Mouse (Mus musculus): ENCODE measurements at regions not wholly inside any gene's neighbourhood (a gene's known extent, or its start where the extent isn't known, plus 50 kb on each side); places are given as distances from the start of the nearest gene placed in this dataset.

DNA sequence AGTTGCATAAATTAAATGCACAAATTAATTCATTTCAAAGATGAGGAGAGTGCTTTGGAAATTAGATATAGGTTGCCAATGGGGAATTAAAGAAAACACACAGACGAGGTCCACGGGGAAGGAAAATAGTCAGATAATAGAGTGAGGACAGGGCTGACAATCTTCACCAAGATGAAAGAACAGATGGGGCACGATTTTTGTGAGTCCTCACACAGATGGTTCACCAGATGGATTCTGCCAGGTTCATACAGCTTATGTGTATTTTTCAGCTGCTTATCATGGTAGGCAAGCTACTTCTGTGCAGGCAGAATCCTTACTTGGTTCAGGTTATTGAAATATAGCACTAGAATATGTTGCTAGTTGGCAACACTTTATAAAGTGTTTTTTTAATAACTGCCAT lies 1585.4 kb upstream of the Igfbp7 start:
- peak; percentile 65 for DNase-seq (ENCODE audit: low read depth, low spot score)

DNA sequence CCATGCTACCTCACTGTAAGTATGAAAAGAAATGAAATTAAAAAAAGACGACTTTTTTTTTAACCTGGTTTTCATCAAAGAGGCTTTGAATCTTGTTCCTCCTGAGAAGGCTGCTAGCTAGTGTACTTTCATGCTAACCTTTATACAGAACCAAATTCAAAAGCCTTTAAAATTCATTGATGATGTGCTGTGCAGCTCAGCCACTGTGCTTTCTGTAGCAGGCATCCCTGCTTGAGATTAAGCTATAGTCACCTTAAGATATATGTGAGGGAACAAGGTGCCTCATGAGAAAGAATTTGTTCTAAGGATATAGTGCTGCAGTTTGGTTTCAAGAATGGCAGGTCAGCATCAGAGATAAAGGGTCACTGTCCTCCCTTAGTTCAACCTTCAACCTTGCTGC lies 1581.9 kb upstream of the Igfbp7 start:
- no peak for DNase-seq (ENCODE audit: low read depth, low spot score)

DNA sequence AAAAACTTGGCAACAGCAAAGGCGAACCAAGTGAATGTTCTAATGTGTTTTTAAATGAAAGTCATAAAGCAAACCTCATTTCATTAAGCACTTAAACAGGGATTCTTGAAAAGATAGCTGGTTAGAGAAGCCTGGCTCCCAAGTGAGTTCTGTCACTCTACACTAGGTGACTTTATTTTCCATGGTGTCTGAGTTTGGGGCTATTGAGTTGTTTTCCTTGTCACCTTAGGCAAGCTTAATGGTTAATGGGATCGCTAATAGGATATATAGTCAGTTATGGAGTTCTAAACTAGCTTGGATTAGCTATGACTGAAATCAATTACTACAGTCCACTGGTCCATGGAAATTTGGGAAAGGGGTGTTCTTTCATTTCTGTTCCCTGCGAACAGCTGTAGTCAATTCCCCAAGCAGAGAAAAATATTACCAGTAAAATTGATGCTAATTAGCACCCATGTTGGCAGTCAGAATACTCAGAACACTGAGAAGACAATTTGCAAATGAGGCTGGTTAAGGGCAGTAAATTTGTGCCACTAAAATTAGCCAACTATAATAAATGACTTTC lies 1568.7 kb upstream of the Igfbp7 start:
- no peak for DNase-seq (ENCODE audit: low read depth, low spot score)

DNA sequence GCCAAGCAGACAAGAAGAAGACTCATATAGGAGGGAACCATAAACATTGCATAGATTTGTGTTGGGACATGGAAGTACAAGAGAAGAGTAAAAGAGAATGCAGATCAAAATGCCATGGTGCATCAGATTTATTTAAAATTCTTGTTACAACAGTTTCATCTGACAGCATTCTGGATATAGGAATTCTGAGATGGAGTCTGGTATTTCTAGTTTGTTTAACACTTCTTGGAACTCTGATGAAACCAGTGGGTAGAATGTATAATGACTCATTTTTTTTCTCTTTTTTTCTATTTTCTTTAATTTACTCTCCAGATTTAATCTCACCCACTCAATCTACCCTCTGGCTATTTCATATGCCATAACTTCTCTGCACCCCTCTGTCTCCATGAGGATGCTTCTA lies 1537.9 kb upstream of the Igfbp7 start:
- no peak for DNase-seq (ENCODE audit: low read depth, low spot score)

DNA sequence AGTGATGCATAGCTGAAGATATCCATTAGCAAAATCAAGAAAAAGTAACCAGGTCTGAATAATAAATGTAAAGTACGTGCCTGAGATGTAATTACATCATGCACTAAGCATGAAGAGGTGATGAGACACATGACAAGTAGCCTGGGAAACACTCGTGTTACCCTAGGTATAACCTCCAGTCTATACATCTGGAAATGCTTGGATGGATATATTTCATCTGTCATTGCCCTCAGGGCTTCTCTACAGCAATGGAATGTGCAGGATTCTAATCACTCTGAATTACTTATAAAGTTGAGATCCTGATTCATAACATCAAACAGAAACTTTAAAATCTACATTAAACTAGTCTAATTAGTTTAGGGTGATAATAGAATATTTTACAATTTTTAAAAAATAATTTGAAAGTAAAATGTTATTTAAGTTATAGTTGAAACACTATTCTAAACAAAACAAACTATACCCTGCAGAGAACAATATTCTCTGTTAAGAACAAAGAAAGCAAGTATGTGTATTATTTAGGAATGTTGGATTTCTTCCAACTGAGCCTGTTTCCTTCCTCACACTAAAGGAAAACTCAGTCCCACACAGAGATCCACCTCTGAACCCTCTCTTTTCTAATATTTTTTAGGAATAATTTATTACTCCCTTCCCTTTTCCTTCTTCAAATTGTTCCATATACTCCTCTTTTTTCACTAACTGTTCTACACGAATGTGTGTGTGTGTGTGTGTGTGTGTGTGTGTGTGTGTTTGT lies 1514.2 kb upstream of the Igfbp7 start:
- DNase-seq (ENCODE audit: low read depth, low spot score), result no peak

DNA sequence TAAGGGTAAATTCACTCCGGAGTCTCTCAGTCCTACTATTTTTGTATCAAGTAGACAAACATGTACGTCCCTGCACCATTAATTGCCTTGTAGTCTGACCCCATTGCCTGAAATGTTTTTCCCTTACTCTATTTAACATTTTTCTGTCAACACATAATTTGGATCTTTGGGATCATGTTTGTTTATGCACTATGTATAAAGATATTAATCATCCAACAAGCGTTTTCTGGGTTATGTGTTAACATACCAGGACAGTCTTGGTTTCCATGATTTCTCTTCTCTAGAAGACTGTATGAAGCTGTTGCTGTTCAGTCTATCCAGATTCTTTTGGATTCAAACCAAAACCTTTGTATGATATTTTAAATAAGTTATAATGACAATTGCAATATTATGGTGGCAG lies 1492.3 kb upstream of the Igfbp7 start:
- DNase-seq (ENCODE audit: low read depth, low spot score), result no peak

DNA sequence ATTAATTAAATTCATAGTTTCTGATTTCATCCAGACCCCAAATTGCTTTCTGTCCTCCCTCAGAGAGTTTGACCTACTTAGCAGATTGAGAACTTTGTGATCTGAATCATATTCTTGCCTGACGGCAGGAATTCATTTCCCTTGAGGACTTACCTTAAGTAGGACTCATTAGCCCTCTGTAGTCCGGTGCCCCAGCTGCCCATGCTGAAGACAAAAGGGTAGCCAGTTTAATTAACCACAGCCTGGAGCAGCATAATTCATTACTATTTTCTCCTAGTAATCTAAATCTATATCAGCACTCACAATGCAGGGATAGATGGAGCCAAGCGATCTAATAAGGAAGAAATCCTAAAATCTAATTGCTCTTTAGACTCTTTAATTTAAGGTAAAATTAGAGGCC lies 1470.9 kb upstream of the Igfbp7 start:
- DNase-seq (ENCODE audit: low read depth, low spot score), result no peak

DNA sequence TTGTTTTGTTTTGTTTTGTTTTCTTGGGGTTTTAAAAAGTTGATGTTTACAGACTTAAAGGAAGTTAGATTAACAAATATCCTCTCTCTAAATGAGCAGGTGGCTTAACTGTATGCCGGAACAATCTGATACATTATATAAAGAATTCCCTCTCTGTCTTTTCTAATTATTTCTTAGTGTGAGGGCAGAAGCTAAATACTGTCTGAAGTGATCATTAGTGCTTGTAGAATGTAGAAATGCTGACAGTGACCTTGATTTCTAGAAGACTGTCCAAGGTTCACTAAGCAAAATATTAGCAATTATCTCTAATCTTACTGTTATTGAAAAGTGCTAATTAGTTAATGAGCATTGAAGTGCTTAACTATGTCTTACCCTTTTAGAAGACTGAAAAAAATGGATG lies 1437.3 kb upstream of the Igfbp7 start:
- no peak for DNase-seq (ENCODE audit: low read depth, low spot score)

DNA sequence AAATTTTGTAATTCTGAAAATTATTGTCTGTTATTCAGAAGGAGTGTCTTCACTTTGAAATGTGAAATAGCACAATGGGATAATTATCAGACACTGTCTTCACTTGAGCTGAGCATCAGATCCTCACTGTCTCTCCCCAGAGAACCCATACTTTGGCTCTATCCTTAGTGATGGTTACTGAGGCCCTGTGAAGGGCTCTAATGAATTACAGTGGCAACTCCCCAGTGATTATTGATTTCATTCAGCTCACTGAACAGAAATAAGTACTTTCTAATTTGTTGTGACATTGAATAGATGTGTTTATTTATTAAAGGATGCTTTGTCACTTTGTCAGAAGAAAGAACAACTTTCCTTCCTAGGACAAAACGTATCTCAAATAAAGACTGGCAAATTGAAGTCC lies 1389.5 kb upstream of the Igfbp7 start:
- no peak for DNase-seq (ENCODE audit: low read depth, low spot score)

Measured in brain, embryonic 18.5 days (tissue).